Mouse (Mus musculus) heart, embryonic 14.5 days (tissue): ENCODE results near the gene Ttll6. TPM values are rescaled to one million over a fixed set of nuclear protein-coding genes. Genes with fewer than 3 reads are reported as not detected.

Source experiments
- ATAC-seq: fragments of 200-750 bp; cut with Nextera tagmentation; 2 replicates; pipeline ENCODE4 v1.8.0; 2017; ENCODE audit warnings: low read depth, moderate TSS enrichment; ENCODE audit not compliant: insufficient number of reproducible peaks, insufficient read depth, low FRiP score
- H3K27ac ChIP-seq, 2 experiments: fragments of 200-500 bp in 1 of 2; fragments of 300-500 bp in 1 of 2; sonication (generic) in 1 of 2; replicated peaks in 1 of 2; 2 replicates each; pipeline ENCODE4 v1.5.1; 2012 to 2014; ENCODE audit warnings: low read depth in 2 of 2, low read length in 2 of 2, control low read depth in 1 of 2, mild to moderate bottlenecking in 1 of 2, mixed read lengths in 1 of 2; ENCODE audit not compliant: control insufficient read depth in 1 of 2, insufficient read depth in 1 of 2
- H3K27me3 ChIP-seq: fragments of 300-500 bp; sonication (generic); 2 replicates; pipeline ENCODE4 v1.6.1; 2014; ENCODE audit warnings: mild to moderate bottlenecking, low read length, control low read depth; ENCODE audit not compliant: control insufficient read depth, insufficient read depth
- H3K36me3 ChIP-seq: fragments of 300-500 bp; sonication (generic); 2 replicates; pipeline ENCODE4 v1.6.1; 2014; ENCODE audit warnings: mild to moderate bottlenecking, control low read depth, low read length, mixed read lengths; ENCODE audit not compliant: control insufficient read depth, insufficient read depth
- H3K4me1 ChIP-seq, 2 experiments: fragments of 200-500 bp in 1 of 2; fragments of 300-500 bp in 1 of 2; sonication (generic) in 1 of 2; 2 replicates each; pipeline ENCODE4 v1.6.1; 2012 to 2014; ENCODE audit warnings: low read length in 2 of 2, control low read depth in 1 of 2, mixed read lengths in 1 of 2; ENCODE audit not compliant: control insufficient read depth in 2 of 2, insufficient read depth in 2 of 2
- H3K4me2 ChIP-seq: fragments of 300-500 bp; sonication (generic); 2 replicates; pipeline ENCODE4 v1.6.1; 2014; ENCODE audit warnings: mild to moderate bottlenecking, low read length
- H3K4me3 ChIP-seq, 2 experiments: fragments of 200-500 bp in 1 of 2; fragments of 300-500 bp in 1 of 2; sonication (generic) in 1 of 2; 2 replicates each; pipeline ENCODE4 v1.5.1; 2012 to 2014; ENCODE audit warnings: low read length in 2 of 2, mild to moderate bottlenecking in 2 of 2, control low read depth in 1 of 2, low read depth in 1 of 2, moderate library complexity in 1 of 2; ENCODE audit not compliant: control insufficient read depth in 1 of 2, insufficient read depth in 1 of 2
- H3K9ac ChIP-seq: fragments of 300-500 bp; sonication (generic); 2 replicates; pipeline ENCODE4 v1.6.1; 2014; ENCODE audit warnings: mild to moderate bottlenecking, low read length
- H3K9me3 ChIP-seq: fragments of 300-500 bp; sonication (generic); 2 replicates; pipeline ENCODE4 v1.6.1; 2016; ENCODE audit warnings: low read length, control low read depth; ENCODE audit not compliant: control insufficient read depth
- WGBS: fragments of 180-500 bp; shearing (Covaris S2); extraction: QIAGEN DNeasy Blood & Tissue Kit; methylation state at CpG from one replicate; pipeline ENCODE4 v1.1.7; 2014; 5-methylcytosine and 5-hydroxymethylcytosine counted together
- polyA plus RNA-seq: library from polyadenylated mRNA; unstranded; fragments of >200 nt; fragmentation: Nextera tagmentation; extraction: Ambion mirVana; gene quantifications from 2 replicates; pipeline ENCODE4 v1.2.1, GENCODE M21; 2014

Gene Ttll6
- polyA plus RNA-seq, 1 experiment from 2014 or later: not detected

DNA sequence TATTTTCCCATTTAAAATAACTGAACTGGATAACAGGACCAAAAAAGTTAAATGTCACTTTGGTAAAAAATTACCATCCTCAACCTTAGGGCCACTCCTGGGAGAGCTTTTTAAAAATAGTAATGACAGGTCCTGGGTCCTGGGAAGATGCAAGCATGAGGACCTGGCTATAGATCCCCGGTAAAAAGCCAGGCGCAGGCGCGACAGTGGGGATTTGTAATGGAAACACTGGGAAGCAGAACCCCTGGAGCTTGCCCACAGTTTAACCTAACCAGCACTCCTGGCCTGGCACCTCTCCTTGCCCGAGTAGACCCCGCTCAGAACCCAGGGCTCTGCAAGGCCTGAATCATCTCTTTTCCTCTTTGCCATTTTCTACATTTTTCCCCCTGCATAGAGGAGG, 41.3 kb downstream of the Ttll6 start:
- no peak for ATAC-seq
- 3% methylated on average over 6 of the region's 6 CpGs for WGBS
- no peak overlapping the region for H3K4me3 ChIP-seq
- no peak overlapping the region for H3K4me2 ChIP-seq
- no peak overlapping the region for H3K9ac ChIP-seq
- H3K27ac ChIP-seq: no peak overlapping the region
- H3K27me3 ChIP-seq: peaks cover 99% of the 10 kb centered on the region
- H3K4me1 ChIP-seq: no peaks in the 10 kb centered on the region
- H3K36me3 ChIP-seq: no peaks in the 10 kb centered on the region
- no peaks in the 10 kb centered on the region for H3K9me3 ChIP-seq

DNA sequence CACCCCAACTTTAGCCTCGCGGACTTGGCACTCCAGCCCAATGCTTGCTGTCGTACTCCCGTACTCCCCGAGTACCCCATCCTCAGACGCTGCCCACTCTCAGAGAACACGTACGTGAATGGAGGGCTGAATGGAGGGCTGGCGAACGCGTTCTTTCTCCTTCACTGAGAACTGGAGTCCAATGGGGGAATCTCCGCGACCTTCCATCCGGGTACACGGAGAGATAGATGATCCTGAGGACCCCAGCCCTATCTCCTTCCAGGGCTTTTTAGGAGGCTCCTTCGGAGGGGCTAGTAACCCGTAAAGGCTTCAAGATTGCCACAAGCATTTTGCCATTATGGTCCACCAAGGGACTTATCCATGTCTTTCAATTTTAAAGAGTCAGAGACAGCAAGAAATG, 41.9 kb downstream of the Ttll6 start:
- Histone ChIP-seq H3K27ac (no peak overlapping the region), H3K4me3 (no peak overlapping the region), H3K36me3 (no peaks in the 10 kb centered on the region), H3K9ac (no peak overlapping the region), H3K9me3 (no peaks in the 10 kb centered on the region), H3K27me3 (peaks cover 99% of the 10 kb centered on the region), H3K4me2 (no peak overlapping the region), H3K4me1 (no peaks in the 10 kb centered on the region)
- no peak for ATAC-seq
- whole genome bisulfite sequencing: under 1% methylated on average over 17 of the region's 17 CpGs

DNA sequence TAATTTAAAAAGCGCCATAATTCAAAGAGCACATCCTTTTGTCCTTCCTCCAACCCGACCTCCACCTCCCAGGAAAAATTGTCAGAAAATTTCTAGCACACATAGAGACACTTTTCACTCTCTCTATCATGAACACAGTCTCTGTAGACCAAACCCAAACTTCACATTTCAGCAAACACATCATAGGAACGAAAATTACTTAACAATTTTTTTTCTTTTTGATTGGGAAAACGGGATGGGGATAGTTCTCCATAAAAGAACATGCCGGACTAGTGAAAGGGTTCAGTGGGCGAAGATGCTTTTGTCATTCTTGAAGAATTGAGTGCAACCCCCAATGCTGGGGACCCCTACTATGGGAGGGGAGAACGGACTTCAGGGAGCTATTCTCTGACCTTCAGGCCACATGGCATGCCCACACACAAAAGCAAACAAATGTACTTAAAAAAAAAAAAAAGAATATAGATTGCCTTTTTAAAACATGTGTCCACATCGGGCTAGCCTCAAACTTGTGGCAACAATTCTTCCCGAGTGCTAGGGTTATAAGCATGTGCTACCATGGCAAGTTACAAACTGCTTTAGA, 42.5 kb downstream of the Ttll6 start:
- no peaks in the 10 kb centered on the region for H3K36me3 ChIP-seq
- no peak for ATAC-seq
- peaks cover 99% of the 10 kb centered on the region for H3K27me3 ChIP-seq
- H3K9ac ChIP-seq: no peak overlapping the region
- H3K27ac ChIP-seq: no peak overlapping the region
- 4% methylated on average over 9 of the region's 9 CpGs for WGBS
- H3K4me1 ChIP-seq: no peaks in the 10 kb centered on the region
- no peak overlapping the region for H3K4me2 ChIP-seq
- no peak overlapping the region for H3K4me3 ChIP-seq
- no peaks in the 10 kb centered on the region for H3K9me3 ChIP-seq

DNA sequence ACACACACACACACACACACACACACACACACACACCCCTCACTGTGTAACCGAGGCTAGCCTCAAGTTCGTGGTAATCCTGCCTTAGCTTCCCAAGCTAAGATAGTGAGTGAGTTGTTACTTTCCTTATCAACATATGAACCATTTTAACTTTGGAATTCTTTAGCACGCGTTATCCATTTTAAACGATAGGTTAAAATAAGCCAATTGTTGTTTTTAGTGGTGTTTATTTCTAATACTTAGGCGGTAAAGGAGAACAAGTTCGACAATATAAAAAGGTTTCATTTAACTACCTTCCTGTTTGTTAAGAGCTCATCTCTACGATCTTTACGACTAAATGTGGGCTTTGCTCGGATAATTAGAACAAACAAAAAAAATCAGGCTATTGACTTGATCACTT, 43.3 kb downstream of the Ttll6 start:
- H3K9me3 ChIP-seq: no peaks in the 10 kb centered on the region
- no peak overlapping the region for H3K4me2 ChIP-seq
- H3K4me1 ChIP-seq: no peaks in the 10 kb centered on the region
- 1% methylated on average over 10 of the region's 10 CpGs for WGBS
- no peak for ATAC-seq
- H3K9ac ChIP-seq: no peak overlapping the region
- no peak overlapping the region for H3K4me3 ChIP-seq
- no peaks in the 10 kb centered on the region for H3K36me3 ChIP-seq
- H3K27me3 ChIP-seq: peaks cover 99% of the 10 kb centered on the region
- no peak overlapping the region for H3K27ac ChIP-seq

DNA sequence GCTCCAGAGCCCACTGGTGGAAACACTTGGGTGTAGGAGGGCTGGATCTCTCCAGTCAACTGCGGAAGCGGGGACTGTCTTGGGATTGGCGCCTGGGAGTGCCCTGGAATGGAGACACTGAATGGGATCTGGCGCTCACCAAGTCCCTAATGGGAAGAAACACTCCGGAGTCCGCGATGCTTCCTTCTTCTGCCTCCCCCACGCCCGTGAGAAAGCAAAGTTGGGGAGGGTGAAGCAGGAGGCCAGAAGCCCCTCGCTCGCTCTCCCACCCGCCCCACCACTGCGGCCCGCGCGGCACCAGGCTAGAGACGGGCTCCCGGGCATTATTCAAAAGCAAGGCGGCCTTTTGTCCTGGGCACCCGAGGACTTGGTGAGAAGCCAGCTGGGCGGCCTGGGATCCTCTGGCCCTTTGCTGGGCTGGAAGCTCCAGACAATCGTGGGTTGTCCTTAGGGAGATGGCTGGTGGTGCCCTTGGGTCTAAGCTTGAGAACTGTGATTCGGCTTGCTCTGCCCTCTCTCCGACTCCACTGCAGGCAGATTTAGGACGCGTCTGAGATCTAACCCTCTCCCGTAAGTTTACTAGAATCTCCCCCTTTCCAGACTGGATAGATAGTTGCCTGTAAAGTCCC, 44.1 kb downstream of the Ttll6 start:
- H3K27ac ChIP-seq: no peak overlapping the region
- H3K4me3 ChIP-seq: no peak overlapping the region
- peaks cover 1% of the 10 kb centered on the region; the same call in 1 of the 2 replicates for H3K9me3 ChIP-seq
- no peak overlapping the region for H3K4me2 ChIP-seq
- H3K36me3 ChIP-seq: no peaks in the 10 kb centered on the region
- WGBS: 3% methylated on average over 25 of the region's 27 CpGs
- no peak for ATAC-seq
- peaks cover 99% of the 10 kb centered on the region for H3K27me3 ChIP-seq
- H3K4me1 ChIP-seq: no peaks in the 10 kb centered on the region
- no peak overlapping the region for H3K9ac ChIP-seq

DNA sequence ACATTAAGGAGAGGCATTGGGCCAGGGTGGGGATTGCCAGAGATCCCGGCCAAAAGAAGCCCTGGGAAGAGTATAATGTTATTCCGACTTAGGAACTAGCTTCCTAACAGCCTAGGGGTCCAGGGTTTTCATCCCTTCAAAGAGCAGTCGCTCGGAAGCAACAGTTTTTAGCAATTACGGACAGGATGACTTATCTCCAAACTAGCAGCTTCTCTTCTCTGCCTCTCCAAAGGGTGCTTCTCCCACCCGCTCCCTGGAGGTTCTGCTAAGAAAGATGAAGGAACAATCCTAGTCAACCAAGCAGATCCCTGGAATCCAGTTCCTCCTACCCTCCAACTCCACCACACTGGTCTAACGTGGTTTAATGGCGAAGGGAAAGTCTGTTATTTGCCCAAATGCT, 44.8 kb downstream of the Ttll6 start:
- H3K4me2 ChIP-seq: no peak overlapping the region
- ATAC-seq: no peak
- H3K9me3 ChIP-seq: peaks cover 4% of the 10 kb centered on the region; the same call in 1 of the 2 replicates
- no peak overlapping the region for H3K27ac ChIP-seq
- H3K27me3 ChIP-seq: peaks cover 99% of the 10 kb centered on the region
- H3K4me3 ChIP-seq: no peak overlapping the region
- no peaks in the 10 kb centered on the region for H3K4me1 ChIP-seq
- 1% methylated on average over 8 of the region's 8 CpGs for WGBS
- H3K9ac ChIP-seq: no peak overlapping the region
- no peaks in the 10 kb centered on the region for H3K36me3 ChIP-seq

DNA sequence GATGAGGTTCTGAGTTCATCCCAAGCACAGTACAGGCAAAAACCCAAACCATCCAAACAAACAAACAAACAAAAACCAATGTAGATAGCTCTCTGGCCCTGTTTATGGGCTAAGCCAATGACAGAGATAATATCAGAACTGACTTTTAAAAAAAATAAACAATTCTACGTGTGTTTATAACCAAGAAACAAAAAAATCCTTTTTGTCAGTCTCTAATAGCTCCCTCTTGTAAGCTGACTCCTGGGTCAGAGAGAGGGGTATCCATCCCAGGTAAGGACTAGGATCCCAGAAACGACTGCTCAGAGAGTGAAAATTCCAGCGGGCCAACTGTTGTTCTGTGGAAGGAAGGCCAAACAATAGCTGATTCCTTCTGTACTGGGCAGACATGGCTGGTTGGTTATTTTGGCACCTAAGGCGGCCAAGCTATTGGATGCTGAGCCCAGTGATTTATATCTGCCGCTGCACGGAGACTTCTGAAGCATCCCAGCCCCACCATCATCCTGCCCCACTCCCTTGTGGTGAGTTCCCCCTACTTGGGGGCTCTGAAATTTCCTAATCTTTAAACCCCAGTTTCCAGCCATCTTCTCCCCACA, 45.4 kb downstream of the Ttll6 start:
- H3K9me3 ChIP-seq: peaks cover 4% of the 10 kb centered on the region; the same call in 1 of the 2 replicates
- no peak overlapping the region for H3K27ac ChIP-seq
- H3K4me3 ChIP-seq: no peak overlapping the region
- 1% methylated on average over 6 of the region's 6 CpGs for WGBS
- no peak overlapping the region for H3K9ac ChIP-seq
- no peak for ATAC-seq
- no peak overlapping the region for H3K4me2 ChIP-seq
- H3K36me3 ChIP-seq: no peaks in the 10 kb centered on the region
- peaks cover 99% of the 10 kb centered on the region for H3K27me3 ChIP-seq
- H3K4me1 ChIP-seq: no peaks in the 10 kb centered on the region
